ENCODE assay signal across 10 mouse cellular contexts in genomic region chr2:167112259-167112658, GRCm38 (mm10). TPM values are rescaled to one million over a fixed set of nuclear protein-coding genes. Genes with fewer than 3 reads are reported as not detected.
A peak's percentile ranks its signal among the peaks of the same experiment; 100 is the strongest.
DNase-seq lines count a peak whose midpoint lies in the region; ATAC-seq lines count a peak whose summit lies in the region.
"Had no signal": no experiment of that assay in that cellular context is flagged by ENCODE, and none has a peak within 500 bp of the region (broad histone marks: within the 10 kb centered on the region; RNA-seq: fewer than 3 reads in every experiment).

No protein-coding gene starts in this region.

- no peak overlapping the region for H3K4me2 ChIP-seq in neural tube, embryonic 13.5 days
- H3K4me2 ChIP-seq in forebrain, embryonic 14.5 days (ENCODE audit: low read length): no peak overlapping the region
- no peak overlapping the region for H3K4me2 ChIP-seq in midbrain, embryonic 11.5 days
- H3K4me2 ChIP-seq: limb, embryonic 15.5 days had no signal

- H3K9me3 ChIP-seq in neural tube, embryonic 13.5 days: no peaks in the 10 kb centered on the region
- no peaks in the 10 kb centered on the region for H3K9me3 ChIP-seq in forebrain, embryonic 14.5 days (replicated peaks; ENCODE audit: control insufficient read depth, low read length)
- H3K9me3 ChIP-seq in midbrain, embryonic 11.5 days (ENCODE audit: control insufficient read depth, low read length): no peaks in the 10 kb centered on the region
- H3K9me3 ChIP-seq: limb, embryonic 15.5 days had no signal

- peak; percentile 52; the same call in 1 of the 2 replicates for ATAC-seq in neural tube, embryonic 13.5 days (ENCODE audit: low read depth)
- peak; percentile 76 for ATAC-seq in forebrain, embryonic 14.5 days
- ATAC-seq in midbrain, embryonic 11.5 days (ENCODE audit: low FRiP score): peak; percentile 65; the same call in 1 of the 2 replicates

- H3K27ac ChIP-seq in neural tube, embryonic 13.5 days (replicated peaks): no peak overlapping the region
- no peak overlapping the region for H3K27ac ChIP-seq in forebrain, embryonic 14.5 days (ENCODE audit: low read depth, low read length)
- H3K27ac ChIP-seq in midbrain, embryonic 11.5 days (ENCODE audit: low read depth, low read length): no peak overlapping the region
- H3K27ac ChIP-seq: layer of hippocampus, adult 2 months; limb, embryonic 15.5 days had no signal

- no peak overlapping the region; the same call in 1 of the 2 replicates for H3K9ac ChIP-seq in neural tube, embryonic 13.5 days
- no peak overlapping the region; the same call in 1 of the 2 replicates for H3K9ac ChIP-seq in forebrain, embryonic 14.5 days (ENCODE audit: low read length)
- H3K9ac ChIP-seq in midbrain, embryonic 11.5 days (ENCODE audit: low read length): no peak overlapping the region; the same call in 1 of the 2 replicates
- H3K9ac ChIP-seq: limb, embryonic 15.5 days had no signal

- H3K4me3 ChIP-seq in neural tube, embryonic 13.5 days: no peak overlapping the region
- no peak overlapping the region for H3K4me3 ChIP-seq in forebrain, embryonic 14.5 days (ENCODE audit: low read depth, low read length)
- no peak overlapping the region for H3K4me3 ChIP-seq in midbrain, embryonic 11.5 days (ENCODE audit: low read depth, low read length)
- H3K4me3 ChIP-seq: erythroblast, embryonic 14.5 days; layer of hippocampus, adult 2 months; limb, embryonic 15.5 days had no signal

- no peak for DNase-seq in neural tube, embryonic 10.5 days (ENCODE audit: extremely low spot score, low spot score)
- DNase-seq in forebrain, embryonic 14.5 days (ENCODE audit: low spot score): peak; percentile 78
- DNase-seq in midbrain, embryonic 11.5 days (ENCODE audit: low spot score, missing footprints): no peak
- DNase-seq in urinary bladder, postnatal 14 days (ENCODE audit: low spot score): no peak
- no peak for DNase-seq in adipocyte (ENCODE audit: low spot score)
- no peak for DNase-seq in urinary bladder, postnatal 10 days (ENCODE audit: low spot score)

- H3K36me3 ChIP-seq in neural tube, embryonic 13.5 days: no peaks in the 10 kb centered on the region
- no peaks in the 10 kb centered on the region for H3K36me3 ChIP-seq in forebrain, embryonic 14.5 days (ENCODE audit: control insufficient read depth, insufficient read depth, low read length)
- no peaks in the 10 kb centered on the region for H3K36me3 ChIP-seq in midbrain, embryonic 11.5 days (ENCODE audit: control insufficient read depth, insufficient read depth, low read length)
- H3K36me3 ChIP-seq: limb, embryonic 15.5 days had no signal

- H3K4me1 ChIP-seq in neural tube, embryonic 13.5 days (replicated peaks): peaks cover 9% of the 10 kb centered on the region
- 0 out of 2 replicates have a peak, but pooled peaks cover 5% of the 10 kb centered on the region for H3K4me1 ChIP-seq in forebrain, embryonic 14.5 days (ENCODE audit: control insufficient read depth, insufficient read depth, low read length)
- peaks cover 5% of the 10 kb centered on the region; the same call in 1 of the 2 replicates for H3K4me1 ChIP-seq in midbrain, embryonic 11.5 days (ENCODE audit: control insufficient read depth, insufficient read depth, low read length)

- no peaks in the 10 kb centered on the region for H3K27me3 ChIP-seq in neural tube, embryonic 13.5 days
- H3K27me3 ChIP-seq in forebrain, embryonic 14.5 days (replicated peaks; ENCODE audit: control insufficient read depth, insufficient read depth, low read length): no peaks in the 10 kb centered on the region
- no peaks in the 10 kb centered on the region for H3K27me3 ChIP-seq in midbrain, embryonic 11.5 days (ENCODE audit: control insufficient read depth, insufficient read depth, low read length)
- H3K27me3 ChIP-seq: limb, embryonic 15.5 days had no signal

- WGBS in neural tube, embryonic 13.5 days: 57% methylated on average over 7 of the region's 7 CpGs
- 4% methylated on average over 7 of the region's 7 CpGs for WGBS in forebrain, embryonic 14.5 days
- 27% methylated on average over 7 of the region's 7 CpGs for WGBS in midbrain, embryonic 11.5 days

RNA-seq across cellular contexts. Expression of gene Znfx1, which starts 49.4 kb away (rescaled TPM):
- polyA plus RNA-seq in neural tube, embryonic 13.5 days (2015; fragmentation: Nextera tagmentation; extraction: Ambion mirVana): 7.9 and 8.0 TPM in 2 replicates
- 4.9 and 5.9 TPM in 2 replicates for polyA plus RNA-seq in forebrain, embryonic 14.5 days (2014; fragmentation: Nextera tagmentation; extraction: Ambion mirVana)
- 5.4 and 5.5 TPM in 2 replicates for polyA plus RNA-seq in midbrain, embryonic 11.5 days (2014; fragmentation: Nextera tagmentation; extraction: Ambion mirVana)
